Mouse (Mus musculus): ENCODE data around the gene Dnajc8. TPM values are rescaled to one million over a fixed set of nuclear protein-coding genes. Genes with fewer than 3 reads are reported as not detected.
"Not testable (repeated sequence)": the region's sequence is repeated elsewhere in the genome, so short reads cannot be mapped to it uniquely, and the experiment has no call there.

Dnajc8 gene
- polyA plus RNA-seq, 1 experiment from 2014 or later: 228 TPM

GRCm38 (mm10) chr4:132545851-132546250 lies 10.5 kb downstream of the Dnajc8 start:
- no peak overlapping the region for H3K27ac ChIP-seq (ENCODE audit: low read depth, low read length)
- no peak overlapping the region for H3K4me3 ChIP-seq (ENCODE audit: low read depth, low read length)
- H3K9ac ChIP-seq (ENCODE audit: low read length): no peak overlapping the region
- WGBS: 54% methylated on average over 8 of the region's 8 CpGs
- H3K36me3 ChIP-seq (ENCODE audit: control insufficient read depth, insufficient read depth, low read length): peaks cover 22% of the 10 kb centered on the region
- H3K4me2 ChIP-seq: no peak overlapping the region
- no peaks in the 10 kb centered on the region for H3K9me3 ChIP-seq (ENCODE audit: control insufficient read depth, low read length)
- DNase-seq (ENCODE audit: low spot score, missing footprints) (peak; percentile 94), ATAC-seq (ENCODE audit: low FRiP score) (no peak)
- no peaks in the 10 kb centered on the region for H3K4me1 ChIP-seq (ENCODE audit: control insufficient read depth, insufficient read depth, low read length)
- H3K27me3 ChIP-seq (ENCODE audit: control insufficient read depth, insufficient read depth, low read length): no peaks in the 10 kb centered on the region

DNA sequence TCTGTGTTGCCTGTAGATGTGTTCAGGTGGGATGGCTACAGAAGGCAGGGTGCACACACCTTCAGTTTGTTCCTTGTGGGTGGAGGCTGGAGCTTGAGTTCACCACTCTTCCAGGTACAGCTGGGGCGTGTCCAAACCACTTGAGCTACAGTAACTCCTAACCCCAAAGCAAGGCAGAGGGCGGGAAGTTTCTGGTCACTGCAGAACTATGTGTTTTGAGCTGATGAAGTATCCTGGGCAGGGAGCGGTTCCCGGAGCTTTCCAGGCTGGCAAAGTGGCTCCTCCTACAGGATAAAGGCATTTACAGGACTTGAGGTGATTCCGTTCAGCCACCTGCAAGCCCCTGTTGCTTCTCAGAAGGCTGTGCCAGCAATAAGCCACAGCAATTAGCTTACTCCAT lies 18.9 kb downstream of the Dnajc8 start:
- no peak for DNase-seq (ENCODE audit: low spot score, missing footprints)
- Histone ChIP-seq H3K4me1 (ENCODE audit: control insufficient read depth, insufficient read depth, low read length) (no peaks in the 10 kb centered on the region), H3K27ac (ENCODE audit: low read depth, low read length) (no peak overlapping the region), H3K27me3 (ENCODE audit: control insufficient read depth, insufficient read depth, low read length) (no peaks in the 10 kb centered on the region), H3K9ac (ENCODE audit: low read length) (no peak overlapping the region), H3K4me2 (no peak overlapping the region), H3K9me3 (ENCODE audit: control insufficient read depth, low read length) (no peaks in the 10 kb centered on the region), H3K36me3 (ENCODE audit: control insufficient read depth, insufficient read depth, low read length) (peaks cover 23% of the 10 kb centered on the region), H3K4me3 (ENCODE audit: low read depth, low read length) (no peak overlapping the region)
- 79% methylated on average over 5 of the region's 5 CpGs for WGBS
- ATAC-seq (ENCODE audit: low FRiP score): no peak

DNA sequence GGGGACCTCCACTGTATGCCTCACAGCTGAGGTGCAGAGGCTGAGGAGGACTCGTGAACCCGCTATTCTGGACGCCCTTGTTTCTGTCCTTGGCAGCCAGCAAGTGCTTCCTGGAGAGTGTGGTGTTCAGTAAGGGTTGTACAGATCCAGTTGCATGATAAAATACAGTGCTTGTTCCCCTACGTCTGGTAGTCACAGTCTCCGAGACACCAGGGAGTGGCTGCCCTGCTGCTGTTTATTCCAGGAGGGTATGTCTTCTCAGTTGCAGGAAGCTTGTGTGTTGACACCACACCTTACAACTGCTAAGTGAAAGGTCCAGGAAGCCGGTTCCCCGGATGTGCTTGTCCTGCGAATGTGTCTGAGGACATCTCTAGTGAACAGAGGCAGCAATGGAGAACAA lies 19.3 kb downstream of the Dnajc8 start:
- WGBS: 87% methylated on average over 8 of the region's 8 CpGs
- no peaks in the 10 kb centered on the region for H3K4me1 ChIP-seq (ENCODE audit: control insufficient read depth, insufficient read depth, low read length)
- H3K9me3 ChIP-seq (ENCODE audit: control insufficient read depth, low read length): no peaks in the 10 kb centered on the region
- ATAC-seq (ENCODE audit: low FRiP score) (no peak), DNase-seq (ENCODE audit: low spot score, missing footprints) (no peak)
- no peak overlapping the region for H3K4me2 ChIP-seq
- H3K9ac ChIP-seq (ENCODE audit: low read length): no peak overlapping the region
- no peak overlapping the region for H3K4me3 ChIP-seq (ENCODE audit: low read depth, low read length)
- no peaks in the 10 kb centered on the region for H3K27me3 ChIP-seq (ENCODE audit: control insufficient read depth, insufficient read depth, low read length)
- H3K36me3 ChIP-seq (ENCODE audit: control insufficient read depth, insufficient read depth, low read length): peaks cover 23% of the 10 kb centered on the region; the same call in 1 of the 2 replicates
- no peak overlapping the region for H3K27ac ChIP-seq (ENCODE audit: low read depth, low read length)

- H3K27me3 ChIP-seq (ENCODE audit: control insufficient read depth, insufficient read depth, low read length); H3K9ac ChIP-seq (ENCODE audit: low read length); ATAC-seq (ENCODE audit: low FRiP score); H3K9me3 ChIP-seq (ENCODE audit: control insufficient read depth, low read length); DNase-seq (ENCODE audit: low spot score, missing footprints); H3K27ac ChIP-seq (ENCODE audit: low read depth, low read length); H3K4me3 ChIP-seq (ENCODE audit: low read depth, low read length); H3K4me1 ChIP-seq (ENCODE audit: control insufficient read depth, insufficient read depth, low read length); H3K4me2 ChIP-seq: not testable (repeated sequence)
- peaks cover 20% of the 10 kb centered on the region; the same call in 1 of the 2 replicates for H3K36me3 ChIP-seq (ENCODE audit: control insufficient read depth, insufficient read depth, low read length)
- WGBS: 89% methylated on average over 7 of the region's 7 CpGs
Measured at GRCm38 (mm10) chr4:132555550-132555949, 20.2 kb downstream of the Dnajc8 start.

DNA sequence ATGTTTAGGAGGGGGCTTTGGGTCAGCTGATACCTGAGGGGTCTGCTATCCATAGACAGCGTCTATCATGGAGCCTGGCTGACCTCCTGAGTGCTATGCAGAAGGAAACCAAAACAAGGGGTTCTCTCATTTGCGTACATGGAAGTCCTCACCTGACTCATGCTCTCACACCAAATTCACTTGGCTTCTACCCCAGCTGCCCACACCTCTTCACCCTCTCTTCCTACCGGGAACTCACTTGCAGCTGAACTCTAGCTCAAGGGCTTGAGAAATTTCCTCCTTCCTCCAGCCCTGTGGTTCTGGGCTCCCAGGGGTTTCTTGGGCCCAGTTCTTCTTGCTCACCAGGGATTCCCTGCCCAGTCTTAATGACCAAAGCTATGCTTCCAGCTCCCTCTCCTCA lies 27.9 kb downstream of the Dnajc8 start:
- ATAC-seq (ENCODE audit: low FRiP score): no peak
- Histone ChIP-seq H3K9me3 (ENCODE audit: control insufficient read depth, low read length) (no peaks in the 10 kb centered on the region), H3K9ac (ENCODE audit: low read length) (no peak overlapping the region), H3K36me3 (ENCODE audit: control insufficient read depth, insufficient read depth, low read length) (no peaks in the 10 kb centered on the region), H3K4me3 (ENCODE audit: low read depth, low read length) (no peak overlapping the region), H3K27me3 (ENCODE audit: control insufficient read depth, insufficient read depth, low read length) (no peaks in the 10 kb centered on the region), H3K4me1 (ENCODE audit: control insufficient read depth, insufficient read depth, low read length) (no peaks in the 10 kb centered on the region), H3K27ac (ENCODE audit: low read depth, low read length) (no peak overlapping the region), H3K4me2 (no peak overlapping the region)
- 80% methylated on average over 3 of the region's 3 CpGs for WGBS
- DNase-seq (ENCODE audit: low spot score, missing footprints): no peak

DNA sequence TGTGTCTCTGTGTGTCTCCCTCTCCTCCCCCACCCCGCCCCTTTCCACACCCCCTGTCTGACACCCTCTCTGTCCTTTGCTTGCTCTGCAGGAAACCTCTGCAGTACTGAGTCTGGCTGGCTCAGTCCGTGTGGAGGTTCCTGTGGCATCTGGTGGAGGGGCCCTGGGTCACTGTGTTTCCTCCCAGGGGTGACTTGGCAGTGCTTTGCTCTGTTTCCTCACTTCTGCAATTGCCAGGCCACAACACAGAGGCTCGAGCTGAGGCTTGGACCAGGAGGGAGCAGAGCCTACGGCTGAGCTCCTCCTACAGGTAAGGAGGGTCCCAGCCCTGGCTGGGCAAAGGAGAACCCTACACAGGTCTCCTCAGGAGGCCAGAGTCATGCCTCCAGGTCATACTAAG lies 28.6 kb downstream of the Dnajc8 start, which contains the start of gene Ptafr:
Gene Ptafr (plus strand): TSS at position 103 of the 400 bp plus-strand sequence.
- no peaks in the 10 kb centered on the region for H3K4me1 ChIP-seq (ENCODE audit: control insufficient read depth, insufficient read depth, low read length)
- H3K27ac ChIP-seq (ENCODE audit: low read depth, low read length): no peak within 1 kb of the TSS
- H3K36me3 ChIP-seq (ENCODE audit: control insufficient read depth, insufficient read depth, low read length): no peaks in the 10 kb centered on the region
- H3K4me2 ChIP-seq: no peak within 1 kb of the TSS
- no peak within 1 kb of the TSS for H3K4me3 ChIP-seq (ENCODE audit: low read depth, low read length)
- H3K27me3 ChIP-seq (ENCODE audit: control insufficient read depth, insufficient read depth, low read length): no peaks in the 10 kb centered on the region
- H3K9ac ChIP-seq (ENCODE audit: low read length): no peak within 1 kb of the TSS
- ATAC-seq (ENCODE audit: low FRiP score) (no peak), DNase-seq (ENCODE audit: low spot score, missing footprints) (no peak)
- 46% methylated on average over 4 of the region's 4 CpGs for WGBS
- no peaks in the 10 kb centered on the region for H3K9me3 ChIP-seq (ENCODE audit: control insufficient read depth, low read length)

DNA sequence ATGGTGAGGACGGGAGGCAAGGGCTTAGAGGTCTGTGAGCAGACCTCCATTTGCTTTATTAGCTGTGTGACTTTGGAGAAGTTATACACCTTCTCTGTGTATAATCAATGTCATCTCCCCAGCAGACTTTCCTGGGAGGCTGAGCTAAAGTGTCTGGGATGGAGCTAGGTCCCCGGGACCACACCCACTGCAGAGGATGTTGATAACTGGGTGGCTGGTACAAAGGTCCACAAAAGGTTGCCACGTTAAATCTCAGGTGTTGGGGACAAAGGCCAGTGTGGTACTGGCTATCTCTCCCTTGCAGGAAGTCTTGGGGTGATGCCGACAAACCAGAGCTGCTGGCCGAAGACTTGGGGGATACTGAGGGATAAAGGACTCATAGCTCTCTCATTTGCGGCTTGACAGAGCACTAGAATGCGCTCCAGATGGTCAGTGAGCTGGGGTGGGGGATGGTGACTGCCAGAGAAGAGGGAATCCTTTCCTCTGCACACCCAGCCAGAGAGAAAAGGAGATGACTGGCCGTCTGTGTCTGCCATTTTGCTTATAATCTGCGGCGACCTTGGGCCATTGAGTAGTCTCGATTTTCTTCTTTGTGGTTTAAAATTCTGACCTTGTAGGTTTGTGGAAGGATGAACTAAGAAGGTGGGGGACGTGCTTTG lies 29.9 kb downstream of the Dnajc8 start:
- H3K4me1 ChIP-seq (ENCODE audit: control insufficient read depth, insufficient read depth, low read length): no peaks in the 10 kb centered on the region
- H3K27me3 ChIP-seq (ENCODE audit: control insufficient read depth, insufficient read depth, low read length): no peaks in the 10 kb centered on the region
- H3K4me3 ChIP-seq (ENCODE audit: low read depth, low read length): no peak overlapping the region
- no peak overlapping the region for H3K9ac ChIP-seq (ENCODE audit: low read length)
- H3K9me3 ChIP-seq (ENCODE audit: control insufficient read depth, low read length): peaks cover 2% of the 10 kb centered on the region; the same call in 1 of the 2 replicates
- H3K27ac ChIP-seq (ENCODE audit: low read depth, low read length): no peak overlapping the region
- H3K4me2 ChIP-seq: no peak overlapping the region
- ATAC-seq (ENCODE audit: low FRiP score) (no peak), DNase-seq (ENCODE audit: low spot score, missing footprints) (no peak)
- WGBS: 83% methylated on average over 12 of the region's 12 CpGs
- H3K36me3 ChIP-seq (ENCODE audit: control insufficient read depth, insufficient read depth, low read length): no peaks in the 10 kb centered on the region

DNA sequence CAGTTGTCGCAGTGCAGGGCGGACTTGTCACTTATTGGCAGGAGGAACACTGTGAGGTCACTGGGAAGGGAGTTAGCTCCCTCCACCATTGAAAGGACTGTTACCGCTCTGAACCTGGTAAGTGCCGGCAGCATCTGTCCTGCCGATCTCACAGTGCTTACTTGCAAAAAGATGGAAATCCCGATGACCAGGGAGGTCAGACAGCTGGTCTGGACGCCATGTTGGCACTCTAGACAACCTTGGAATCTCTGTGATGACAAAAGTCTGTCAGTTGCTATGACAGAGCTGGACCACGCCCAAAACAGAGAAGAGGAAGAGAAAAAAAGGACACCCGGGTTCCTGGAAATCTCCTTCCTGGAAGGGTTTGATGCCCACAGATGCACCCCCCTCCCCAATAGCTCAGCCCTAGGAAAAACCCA lies 32.0 kb downstream of the Dnajc8 start:
- DNase-seq (ENCODE audit: low spot score, missing footprints) (no peak), ATAC-seq (ENCODE audit: low FRiP score) (no peak)
- no peak overlapping the region for H3K4me2 ChIP-seq
- no peak overlapping the region for H3K9ac ChIP-seq (ENCODE audit: low read length)
- no peak overlapping the region for H3K4me3 ChIP-seq (ENCODE audit: low read depth, low read length)
- 75% methylated on average over 9 of the region's 9 CpGs for WGBS
- H3K4me1 ChIP-seq (ENCODE audit: control insufficient read depth, insufficient read depth, low read length): no peaks in the 10 kb centered on the region
- H3K36me3 ChIP-seq (ENCODE audit: control insufficient read depth, insufficient read depth, low read length): no peaks in the 10 kb centered on the region
- peaks cover 2% of the 10 kb centered on the region; the same call in 1 of the 2 replicates for H3K9me3 ChIP-seq (ENCODE audit: control insufficient read depth, low read length)
- no peak overlapping the region for H3K27ac ChIP-seq (ENCODE audit: low read depth, low read length)
- H3K27me3 ChIP-seq (ENCODE audit: control insufficient read depth, insufficient read depth, low read length): no peaks in the 10 kb centered on the region

DNA sequence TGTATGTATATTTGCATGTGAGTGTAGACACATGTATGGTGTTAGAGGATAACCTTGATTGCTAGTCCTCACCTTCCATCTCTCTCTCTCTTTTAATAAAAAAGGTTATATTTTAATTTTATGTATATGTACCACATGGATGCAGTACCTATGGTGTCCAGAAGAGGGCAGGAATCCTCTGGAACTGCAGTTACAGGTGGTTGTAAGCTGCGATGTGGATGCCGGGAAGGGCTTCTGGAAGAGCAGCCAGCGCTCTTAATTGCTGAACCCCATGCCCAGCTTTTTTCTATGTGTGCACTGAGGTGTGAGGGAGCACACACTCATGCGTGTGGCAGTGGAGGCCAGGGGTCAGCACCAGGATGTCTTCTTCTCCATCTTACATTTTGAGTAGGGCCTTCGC lies 33.8 kb downstream of the Dnajc8 start:
- Histone ChIP-seq H3K9me3 (ENCODE audit: control insufficient read depth, low read length) (peaks cover 2% of the 10 kb centered on the region; the same call in 1 of the 2 replicates), H3K4me1 (ENCODE audit: control insufficient read depth, insufficient read depth, low read length) (no peaks in the 10 kb centered on the region), H3K9ac (ENCODE audit: low read length) (no peak overlapping the region), H3K27ac (ENCODE audit: low read depth, low read length) (no peak overlapping the region), H3K4me2 (no peak overlapping the region), H3K4me3 (ENCODE audit: low read depth, low read length) (no peak overlapping the region), H3K36me3 (ENCODE audit: control insufficient read depth, insufficient read depth, low read length) (no peaks in the 10 kb centered on the region), H3K27me3 (ENCODE audit: control insufficient read depth, insufficient read depth, low read length) (no peaks in the 10 kb centered on the region)
- 89% methylated on average over 5 of the region's 5 CpGs for WGBS
- ATAC-seq (ENCODE audit: low FRiP score) (no peak), DNase-seq (ENCODE audit: low spot score, missing footprints) (no peak)
